Mouse (Mus musculus) central nervous system, embryonic 18 days (tissue): ENCODE data around the gene Nfkb1. TPM values are rescaled to one million over a fixed set of nuclear protein-coding genes. Genes with fewer than 3 reads are reported as not detected.

Source experiments
- polyA plus RNA-seq: library from polyadenylated mRNA; depleted of rRNA; stranded (reverse); fragments of >200 nt; gene quantifications from 2 replicates; pipeline ENCODE4 v1.2.3, GENCODE M21; 2012; rRNA removed

Gene Nfkb1
- polyA plus RNA-seq = 23.4 and 23.8 TPM in 2 replicates

GRCm38 (mm10) chr3:135691191-135692131, at the start of gene Nfkb1:
Gene Nfkb1, minus strand, starts transcription at chr3:135691547.

Other genes starting within 250 kb of the Nfkb1 start
- gene Manba, start 205.9 kb downstream of the Nfkb1 start, polyA plus RNA-seq = 2.9 and 3.0 TPM in 2 replicates
- 7.6 and 12.9 TPM in 2 replicates for gene Slc39a8, start 133.7 kb upstream of the Nfkb1 start, polyA plus RNA-seq